Mouse (Mus musculus) bone marrow, adult 2 months (tissue): Measurements from ENCODE around the gene Med13l.

ENCODE experiments used
- CTCF ChIP-seq: fragments of 200-500 bp; IDR thresholded peaks from 2 replicates; pipeline ENCODE4 v1.5.1; 2011; ENCODE audit warnings: low read length, control low read depth; ENCODE audit not compliant: control insufficient read depth, insufficient read depth
- POLR2A ChIP-seq: fragments of 200-500 bp; IDR thresholded peaks from 2 replicates; pipeline ENCODE4 v1.6.1; 2011; ENCODE audit warnings: low read depth, mild to moderate bottlenecking, control low read depth, low read length, borderline replicate concordance; ENCODE audit not compliant: control insufficient read depth

GRCm38 (mm10) chr5:118574997-118575396, 14.5 kb downstream of the Med13l start:
- TF ChIP-seq POLR2A (no peak), CTCF (peak; percentile 13; the same call in 1 of the 2 replicates)
